Mouse (Mus musculus) midbrain, embryonic 16.5 days (tissue): ENCODE measurements around the gene Elavl2. TPM values are rescaled to one million over a fixed set of nuclear protein-coding genes. Genes with fewer than 3 reads are reported as not detected.
A peak's percentile ranks its signal among the peaks of the same experiment; 100 is the strongest.
"Not testable (repeated sequence)": the region's sequence is repeated elsewhere in the genome, so short reads cannot be mapped to it uniquely, and the experiment has no call there.

Experiments used
- ATAC-seq: fragments of 200-750 bp; cut with Nextera tagmentation; 2 replicates; pipeline ENCODE4 v1.8.0; 2017; ENCODE audit warnings: moderate TSS enrichment
- H3K27ac ChIP-seq: fragments of 300-500 bp; sonication (generic); 2 replicates; pipeline ENCODE4 v1.5.1; 2014; ENCODE audit warnings: mild to moderate bottlenecking, low read length, mixed read lengths
- H3K27me3 ChIP-seq: fragments of 300-500 bp; sonication (generic); 2 replicates; pipeline ENCODE4 v1.6.1; 2014; ENCODE audit warnings: low read depth, low read length, mixed read lengths; ENCODE audit not compliant: control insufficient read depth, insufficient read depth
- H3K36me3 ChIP-seq: fragments of 300-500 bp; sonication (generic); 2 replicates; pipeline ENCODE4 v1.6.1; 2014; ENCODE audit warnings: mild to moderate bottlenecking, low read length, moderate library complexity, mixed read lengths; ENCODE audit not compliant: control insufficient read depth, insufficient read depth
- H3K4me1 ChIP-seq: fragments of 300-500 bp; sonication (generic); 2 replicates; pipeline ENCODE4 v1.6.1; 2014; ENCODE audit warnings: mild to moderate bottlenecking, low read length, mixed read lengths; ENCODE audit not compliant: control insufficient read depth, insufficient read depth
- H3K4me2 ChIP-seq: fragments of 300-500 bp; sonication (generic); 2 replicates; pipeline ENCODE4 v1.6.1; 2014; ENCODE audit warnings: mild to moderate bottlenecking, low read length, mixed read lengths
- H3K4me3 ChIP-seq: fragments of 300-500 bp; sonication (generic); 2 replicates; pipeline ENCODE4 v1.5.1; 2014; ENCODE audit warnings: low read depth, mild to moderate bottlenecking, low read length, moderate library complexity, mixed read lengths
- H3K9ac ChIP-seq: fragments of 300-500 bp; sonication (generic); 2 replicates; pipeline ENCODE4 v1.6.1; 2014; ENCODE audit warnings: low read depth, low read length, mixed read lengths
- H3K9me3 ChIP-seq: fragments of 300-500 bp; sonication (generic); replicated peaks from 2 replicates; pipeline ENCODE4 v1.6.1; 2014; ENCODE audit warnings: mild to moderate bottlenecking, low read length, mixed read lengths; ENCODE audit not compliant: control insufficient read depth, poor library complexity, severe bottlenecking
- WGBS: fragments of 180-500 bp; shearing (Covaris S2); extraction: QIAGEN DNeasy Blood & Tissue Kit; methylation state at CpG from one replicate; pipeline ENCODE4 v1.1.7; 2014; 5-methylcytosine and 5-hydroxymethylcytosine counted together
- polyA plus RNA-seq: library from polyadenylated mRNA; unstranded; fragments of >200 nt; fragmentation: Nextera tagmentation; extraction: Ambion mirVana; gene quantifications from 2 replicates; pipeline ENCODE4 v1.2.1, GENCODE M21; 2015

The Elavl2 gene
- polyA plus RNA-seq, 1 experiment from 2014 or later: 158 TPM

DNA sequence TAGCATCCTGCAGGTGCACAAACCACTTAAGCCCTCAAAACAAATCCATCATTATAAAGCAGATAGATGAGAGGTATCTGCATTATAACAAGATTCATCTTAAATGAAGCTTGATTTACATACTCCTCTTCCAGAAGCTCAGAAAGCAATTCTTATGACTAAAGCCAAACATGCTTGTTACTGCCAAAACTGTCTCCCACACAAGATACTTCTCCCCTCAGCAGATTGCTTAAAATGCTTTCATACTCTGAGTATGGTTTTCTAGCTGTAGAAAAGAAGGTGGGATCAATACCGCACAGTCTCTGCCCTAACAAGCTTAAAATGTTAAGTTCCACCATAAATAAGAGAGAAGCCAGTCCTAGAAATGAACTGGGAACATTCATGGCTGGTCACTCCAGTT lies 109.1 kb downstream of the Elavl2 start:
- ATAC-seq: no peak
- H3K4me3 ChIP-seq: no peak overlapping the region
- 86% methylated on average over 1 of the region's 1 CpGs for WGBS
- no peaks in the 10 kb centered on the region for H3K27me3 ChIP-seq
- no peak overlapping the region for H3K4me2 ChIP-seq
- no peak overlapping the region for H3K27ac ChIP-seq
- peaks cover 4% of the 10 kb centered on the region for H3K4me1 ChIP-seq
- H3K9me3 ChIP-seq: no peaks in the 10 kb centered on the region
- no peak overlapping the region for H3K9ac ChIP-seq
- H3K36me3 ChIP-seq: no peaks in the 10 kb centered on the region

DNA sequence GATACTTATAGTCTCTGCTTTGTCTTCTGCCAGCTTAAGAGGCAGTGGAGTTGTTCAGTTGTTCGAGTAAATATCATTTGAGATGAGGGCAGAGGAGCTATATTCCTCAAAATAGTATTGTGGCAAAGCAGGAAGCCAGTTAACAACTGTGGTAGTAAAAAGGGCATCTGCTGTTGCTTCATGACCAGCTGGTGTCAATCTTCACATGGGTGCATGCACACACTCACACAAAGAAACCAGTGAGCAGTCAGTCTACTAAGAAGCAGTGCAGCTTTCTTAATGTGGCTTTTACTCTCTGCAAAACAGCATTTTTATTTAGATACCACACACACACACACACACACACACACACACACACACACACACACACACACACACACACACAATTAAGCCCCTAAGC lies 110.2 kb downstream of the Elavl2 start:
- no peak for ATAC-seq
- H3K27ac ChIP-seq: no peak overlapping the region
- H3K4me3 ChIP-seq: no peak overlapping the region
- H3K27me3 ChIP-seq: no peaks in the 10 kb centered on the region
- no peaks in the 10 kb centered on the region for H3K9me3 ChIP-seq
- no peaks in the 10 kb centered on the region for H3K36me3 ChIP-seq
- H3K4me2 ChIP-seq: no peak overlapping the region
- H3K4me1 ChIP-seq: peaks cover 4% of the 10 kb centered on the region
- no peak overlapping the region for H3K9ac ChIP-seq
- WGBS: 65% methylated on average over 1 of the region's 1 CpGs

DNA sequence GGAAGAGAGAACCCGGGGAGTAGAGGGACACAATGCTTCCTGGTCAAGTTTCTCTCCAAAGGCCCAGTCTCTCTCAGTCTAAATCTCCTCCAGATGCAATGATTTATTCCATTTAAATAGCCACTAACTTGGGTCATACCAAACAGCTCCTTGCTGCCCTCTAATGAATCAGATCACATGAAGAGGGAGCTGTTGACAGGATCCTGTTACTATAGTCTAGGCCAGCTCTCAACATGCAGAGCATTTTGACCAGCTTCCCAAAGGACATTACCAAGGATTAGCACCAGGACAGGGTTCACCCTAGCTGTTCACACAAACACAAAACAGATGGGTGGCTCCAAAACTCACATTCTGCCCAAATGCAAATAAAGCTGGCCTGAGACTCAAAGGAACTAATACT lies 111.4 kb downstream of the Elavl2 start:
- H3K27me3 ChIP-seq: no peaks in the 10 kb centered on the region
- no peak overlapping the region for H3K27ac ChIP-seq
- no peak for ATAC-seq
- no peak overlapping the region for H3K9ac ChIP-seq
- no peak overlapping the region for H3K4me3 ChIP-seq
- H3K9me3 ChIP-seq: no peaks in the 10 kb centered on the region
- WGBS: 95% methylated on average over 1 of the region's 1 CpGs
- peaks cover 4% of the 10 kb centered on the region for H3K4me1 ChIP-seq
- no peaks in the 10 kb centered on the region for H3K36me3 ChIP-seq
- H3K4me2 ChIP-seq: no peak overlapping the region

DNA sequence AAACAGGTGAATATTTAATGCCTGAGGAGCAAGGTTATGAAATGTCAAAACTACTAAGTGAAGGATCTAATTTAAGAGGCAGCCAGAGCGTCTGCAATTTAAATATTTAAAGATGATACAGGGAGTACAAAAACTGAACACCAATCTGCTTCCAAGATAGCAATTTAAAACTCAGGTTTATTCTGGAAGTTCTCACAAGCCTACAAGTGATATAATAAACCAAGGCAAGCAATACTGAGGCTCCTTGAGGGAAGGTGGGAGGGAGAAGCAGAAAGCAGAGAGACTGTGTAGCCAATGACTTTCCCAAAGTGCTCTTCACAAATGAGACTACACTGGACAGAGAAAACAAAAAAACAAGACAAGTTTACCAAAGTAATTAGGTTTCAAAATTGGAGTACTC lies 132.2 kb downstream of the Elavl2 start:
- no peaks in the 10 kb centered on the region for H3K9me3 ChIP-seq
- 81% methylated on average over 1 of the region's 1 CpGs for WGBS
- no peak for ATAC-seq

DNA sequence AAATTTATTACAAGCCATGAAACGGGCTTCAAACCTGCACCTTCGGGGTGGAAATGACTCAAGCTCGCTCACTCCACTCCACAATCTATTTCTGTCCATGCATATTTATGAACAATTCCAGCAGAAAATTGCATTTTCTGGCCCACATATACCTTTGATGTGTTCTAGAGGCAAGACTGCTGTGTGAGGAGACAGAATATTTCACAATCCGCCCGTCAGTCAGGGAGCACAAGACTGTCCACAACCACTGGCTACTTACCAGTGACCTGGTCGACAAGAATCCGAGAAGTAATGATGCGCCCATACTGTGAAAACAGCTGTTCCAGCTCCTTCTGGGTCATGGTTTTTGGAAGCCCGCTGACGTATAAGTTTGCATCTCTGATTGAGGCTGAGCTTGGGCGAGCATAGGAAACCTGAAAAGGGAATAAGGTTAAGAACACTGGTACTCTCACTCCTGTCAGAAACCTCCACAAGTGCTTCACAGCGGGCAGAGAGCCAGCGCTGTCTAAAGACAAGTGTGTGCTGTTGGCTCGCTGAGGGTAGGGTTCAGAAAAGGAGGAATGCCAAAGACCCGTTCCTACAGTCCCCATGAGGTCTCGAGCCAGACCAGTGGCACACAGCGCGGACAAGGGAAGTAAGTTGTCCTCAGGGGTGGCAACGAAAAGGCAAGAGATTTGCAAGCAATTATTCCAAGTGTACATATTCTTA lies 136.7 kb downstream of the Elavl2 start:
- WGBS: 80% methylated on average over 19 of the region's 19 CpGs
- Histone ChIP-seq H3K27ac (0 out of 2 replicates have a peak overlapping the region, but pooled peaks have one; percentile 22), H3K4me1 (no peaks in the 10 kb centered on the region), H3K4me3 (no peak overlapping the region), H3K27me3 (no peaks in the 10 kb centered on the region), H3K4me2 (no peak overlapping the region), H3K36me3 (0 out of 2 replicates have a peak, but pooled peaks cover 2% of the 10 kb centered on the region), H3K9ac (no peak overlapping the region), H3K9me3 (no peaks in the 10 kb centered on the region)
- peak; percentile 38; the same call in 1 of the 2 replicates for ATAC-seq

More for the DNA sequence above, 132.2 kb downstream of the Elavl2 start:
- no peaks in the 10 kb centered on the region for H3K27me3 ChIP-seq
- H3K36me3 ChIP-seq: no peaks in the 10 kb centered on the region
- H3K4me1 ChIP-seq: no peaks in the 10 kb centered on the region
- H3K4me3 ChIP-seq: no peak overlapping the region
- H3K9ac ChIP-seq: no peak overlapping the region
- H3K27ac ChIP-seq: no peak overlapping the region
- H3K4me2 ChIP-seq: no peak overlapping the region

DNA sequence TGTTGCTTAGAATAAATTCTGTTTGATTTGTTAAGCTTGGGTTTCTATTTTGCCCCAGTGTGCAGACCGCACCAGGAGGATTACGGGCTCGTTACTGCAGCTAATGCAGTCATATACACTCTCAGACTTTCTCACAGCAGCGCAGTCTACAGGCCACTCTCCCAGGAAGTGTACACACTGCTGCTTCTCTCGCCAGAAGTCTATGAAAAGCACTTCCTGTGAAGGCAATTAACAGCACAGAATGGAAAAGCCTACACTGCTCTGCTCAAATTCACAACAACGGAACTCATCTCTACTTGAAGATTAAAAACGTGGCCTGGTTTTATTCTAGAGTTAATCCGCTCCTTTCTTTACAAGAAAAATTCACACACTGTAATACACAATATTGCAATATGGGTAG lies 137.7 kb downstream of the Elavl2 start:
- Histone ChIP-seq H3K27me3 (no peaks in the 10 kb centered on the region), H3K9ac (no peak overlapping the region), H3K4me3 (no peak overlapping the region), H3K4me1 (no peaks in the 10 kb centered on the region), H3K27ac (no peak overlapping the region), H3K4me2 (no peak overlapping the region), H3K9me3 (no peaks in the 10 kb centered on the region), H3K36me3 (0 out of 2 replicates have a peak, but pooled peaks cover 2% of the 10 kb centered on the region)
- WGBS: 81% methylated on average over 8 of the region's 8 CpGs
- ATAC-seq: no peak

DNA sequence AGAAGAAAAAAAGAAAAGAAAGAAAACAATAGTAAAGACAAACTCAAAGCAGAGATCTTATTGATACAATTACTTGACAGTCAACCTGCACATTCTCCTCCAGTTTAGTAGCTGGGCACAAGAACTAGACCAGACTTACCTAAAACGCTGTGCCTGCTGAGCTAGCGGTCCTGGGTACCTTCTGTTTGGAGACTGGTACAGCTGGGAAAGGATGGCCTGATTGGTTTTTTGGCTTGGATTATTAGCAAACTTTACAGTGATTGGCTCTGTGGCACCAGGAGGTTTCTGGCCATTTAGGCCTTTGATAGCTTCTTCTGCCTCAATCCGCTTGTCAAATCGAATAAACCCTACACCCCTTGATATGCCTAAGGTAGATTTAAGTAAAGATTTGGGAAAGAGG lies 140.0 kb downstream of the Elavl2 start:
- no peaks in the 10 kb centered on the region for H3K27me3 ChIP-seq
- no peaks in the 10 kb centered on the region for H3K9me3 ChIP-seq
- H3K9ac ChIP-seq: no peak overlapping the region
- no peak overlapping the region for H3K27ac ChIP-seq
- ATAC-seq: no peak
- 0 out of 2 replicates have a peak, but pooled peaks cover 2% of the 10 kb centered on the region for H3K36me3 ChIP-seq
- WGBS: 97% methylated on average over 4 of the region's 4 CpGs
- H3K4me2 ChIP-seq: no peak overlapping the region
- no peak overlapping the region for H3K4me3 ChIP-seq
- no peaks in the 10 kb centered on the region for H3K4me1 ChIP-seq

DNA sequence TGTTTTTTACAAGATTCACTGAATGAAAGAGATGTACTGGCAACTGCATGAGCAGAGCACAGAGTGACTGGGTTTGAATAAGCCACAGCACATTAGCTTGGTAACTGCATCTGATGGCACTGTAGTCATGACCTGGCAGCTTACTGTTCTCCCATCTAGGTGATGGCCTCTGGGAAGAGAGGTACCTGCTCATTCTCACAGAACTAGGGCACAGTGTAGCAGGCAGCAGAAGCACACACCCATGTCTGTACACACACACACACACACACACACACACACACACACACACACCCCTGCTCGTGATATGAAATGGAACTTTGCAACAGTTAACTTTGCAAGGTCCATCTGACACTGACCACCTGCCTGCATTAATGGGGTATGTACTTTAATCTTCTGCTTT lies 151.9 kb downstream of the Elavl2 start:
- no peak for ATAC-seq

DNA sequence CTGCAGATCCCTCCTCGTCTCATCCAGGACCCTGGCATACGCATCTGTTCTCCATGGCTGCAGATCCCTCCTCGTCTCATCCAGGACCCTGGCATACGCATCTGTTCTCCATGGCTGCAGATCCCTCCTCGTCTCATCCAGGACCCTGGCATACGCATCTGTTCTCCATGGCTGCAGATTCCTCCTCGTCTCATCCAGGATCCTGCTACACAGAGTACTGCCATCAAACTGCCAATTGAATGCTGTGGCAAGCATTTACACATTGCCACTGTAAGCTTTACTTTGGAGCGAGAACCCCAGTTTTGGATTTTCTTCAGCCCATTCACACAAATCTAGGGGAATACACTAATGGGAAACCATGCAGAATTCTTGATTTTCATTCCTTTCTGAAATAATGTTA lies 155.4 kb downstream of the Elavl2 start:
- H3K4me3 ChIP-seq, H3K27me3 ChIP-seq, H3K4me2 ChIP-seq, ATAC-seq, H3K9me3 ChIP-seq, H3K36me3 ChIP-seq, H3K4me1 ChIP-seq, H3K9ac ChIP-seq, H3K27ac ChIP-seq: not testable (repeated sequence)
- 89% methylated on average over 4 of the region's 8 CpGs for WGBS

More for the DNA sequence above, 151.9 kb downstream of the Elavl2 start:
- Histone ChIP-seq H3K9me3 (no peaks in the 10 kb centered on the region), H3K9ac (no peak overlapping the region), H3K4me2 (no peak overlapping the region), H3K36me3 (no peaks in the 10 kb centered on the region), H3K4me1 (0 out of 2 replicates have a peak, but pooled peaks cover 3% of the 10 kb centered on the region), H3K4me3 (no peak overlapping the region), H3K27me3 (no peaks in the 10 kb centered on the region), H3K27ac (no peak overlapping the region)
- 67% methylated on average over 1 of the region's 1 CpGs for WGBS
